37 mouse cellular contexts compared by ENCODE assay signal in the genomic region with DNA sequence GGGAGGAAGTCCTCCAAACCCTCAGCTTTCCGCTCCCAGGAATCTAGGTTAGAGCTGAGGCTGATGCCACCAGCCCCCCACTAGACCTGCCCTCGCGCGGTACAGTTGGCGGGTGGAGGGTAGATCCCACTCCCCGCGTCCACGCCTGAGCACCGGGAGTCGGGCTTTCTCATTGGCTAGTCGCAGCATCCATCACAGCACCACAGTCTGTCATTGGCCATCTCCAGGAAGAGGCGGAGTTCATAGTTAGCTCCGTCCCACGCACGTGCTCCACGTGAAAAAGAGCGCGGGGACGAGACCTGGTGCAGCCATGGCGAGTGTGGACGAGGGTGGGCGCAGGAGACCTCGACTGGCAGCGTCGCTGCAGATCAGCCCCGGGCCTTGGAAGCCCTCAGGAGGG. TPM values are rescaled to one million over a fixed set of nuclear protein-coding genes. Genes with fewer than 3 reads are reported as not detected.
A peak's percentile ranks its signal among the peaks of the same experiment; 100 is the strongest.
DNase-seq lines count a peak whose midpoint lies in the region; ATAC-seq and TF ChIP-seq lines count a peak whose summit lies in the region.
"Had no signal": no experiment of that assay in that cellular context is flagged by ENCODE, and none has a peak within 500 bp of the region (broad histone marks: within the 10 kb centered on the region; RNA-seq: fewer than 3 reads in every experiment).

A gene (plus strand): TSS at position 277 of the 400 bp plus-strand sequence.

- no peak within 1 kb of the TSS for H3K4me3 ChIP-seq in neural tube, embryonic 12.5 days
- peak within 1 kb of the TSS in 1 of 2 experiments; percentile 26; a peak in 2 of 4 replicates for H3K4me3 ChIP-seq in ES-E14 (ENCODE audit: insufficient read depth in 1 of 2, low read depth in 1 of 2, low read length in 2 of 2, poor library complexity in 1 of 2, severe bottlenecking in 1 of 2)
- H3K4me3 ChIP-seq: embryonic facial prominence, embryonic 15.5 days; forebrain, embryonic 12.5 days; heart, embryonic 12.5 days; hindbrain, embryonic 13.5 days; liver, embryonic 12.5 days; myocyte; stomach, embryonic 15.5 days had no signal

- 0 out of 2 replicates have a peak within 1 kb of the TSS, but pooled peaks have one; percentile 8 for H3K9ac ChIP-seq in neural tube, embryonic 12.5 days
- peak within 1 kb of the TSS; percentile 20 for H3K9ac ChIP-seq in ES-E14 (ENCODE audit: insufficient read depth, low read depth, low read length, poor library complexity, severe bottlenecking)
- H3K9ac ChIP-seq: embryonic facial prominence, embryonic 15.5 days; forebrain, embryonic 12.5 days; heart, embryonic 12.5 days; hindbrain, embryonic 13.5 days; liver, embryonic 12.5 days; liver, postnatal 0 days; stomach, embryonic 15.5 days had no signal

- no peak for DNase-seq in neural tube, embryonic 10.5 days (ENCODE audit: extremely low spot score, low spot score)
- DNase-seq in ES-E14 (ENCODE audit: low read depth, low spot score): peak; percentile 65
- DNase-seq in kidney, postnatal 10 days: no peak
- no peak for DNase-seq in gastrocnemius, postnatal 14 days
- no peak for DNase-seq in cerebellum, adult 11-12 months
- DNase-seq: adrenal gland, postnatal 25 days; B cell, adult 2 months; cerebellum, adult 18-20 months; cerebellum, postnatal 10 days; gastrocnemius, postnatal 25 days; heart, adult 18-20 months; heart, postnatal 4 days; kidney, adult 8-10 months; left cerebral cortex, postnatal 4 days; liver, postnatal 0 days; lung, postnatal 36 days; thymus, postnatal 4 days had no signal

- no peak within 1 kb of the TSS for H3K27ac ChIP-seq in neural tube, embryonic 12.5 days
- H3K27ac ChIP-seq in ES-E14 (ENCODE audit: insufficient read depth, low read depth, low read length, poor library complexity, severe bottlenecking): no peak within 1 kb of the TSS
- H3K27ac ChIP-seq: embryonic facial prominence, embryonic 15.5 days; forebrain, embryonic 12.5 days; hindbrain, embryonic 13.5 days; kidney, postnatal 0 days; liver, embryonic 12.5 days; stomach, embryonic 15.5 days had no signal

- no peaks in the 10 kb centered on the region for H3K4me1 ChIP-seq in neural tube, embryonic 12.5 days
- H3K4me1 ChIP-seq in ES-E14 (ENCODE audit: control insufficient read depth in 2 of 2, insufficient read depth in 2 of 2, low read length in 2 of 2, poor library complexity in 1 of 2): peaks cover 0 to 2% of the 10 kb centered on the region in 2 experiments; a peak in 1 of 4 replicates
- H3K4me1 ChIP-seq: embryonic facial prominence, embryonic 15.5 days; forebrain, embryonic 12.5 days; heart, embryonic 12.5 days; hindbrain, embryonic 13.5 days; liver, embryonic 12.5 days; stomach, embryonic 15.5 days had no signal

- no peaks in the 10 kb centered on the region for H3K27me3 ChIP-seq in neural tube, embryonic 12.5 days (replicated peaks)
- H3K27me3 ChIP-seq: hindbrain, embryonic 13.5 days; stomach, embryonic 15.5 days had no signal

- in situ Hi-C loops in ES-E14 (cut with MboI; ENCODE audit: low sequenced_read_pairs in 2 of 2, unreplicated experiment in 2 of 2): no loop called here

- 0 out of 2 replicates have a peak, but pooled peaks cover 4% of the 10 kb centered on the region for H3K9me3 ChIP-seq in neural tube, embryonic 12.5 days
- no peaks in the 10 kb centered on the region for H3K9me3 ChIP-seq in ES-E14 (ENCODE audit: control insufficient read depth, insufficient read depth, low read depth, low read length)
- H3K9me3 ChIP-seq: embryonic facial prominence, embryonic 15.5 days; forebrain, embryonic 12.5 days; hindbrain, embryonic 13.5 days; stomach, embryonic 15.5 days had no signal

- no peaks in the 10 kb centered on the region for H3K36me3 ChIP-seq in neural tube, embryonic 12.5 days
- no peaks in the 10 kb centered on the region for H3K36me3 ChIP-seq in ES-E14 (ENCODE audit: control insufficient read depth, insufficient read depth, low read length, poor library complexity, severe bottlenecking)
- H3K36me3 ChIP-seq: embryonic facial prominence, embryonic 15.5 days; forebrain, embryonic 12.5 days; heart, embryonic 12.5 days; hindbrain, embryonic 13.5 days; liver, embryonic 12.5 days; stomach, embryonic 15.5 days had no signal

- no peak within 1 kb of the TSS for H3K4me2 ChIP-seq in neural tube, embryonic 12.5 days (replicated peaks)
- H3K4me2 ChIP-seq: embryonic facial prominence, embryonic 15.5 days; forebrain, embryonic 12.5 days; heart, embryonic 12.5 days; hindbrain, embryonic 13.5 days; liver, embryonic 12.5 days; stomach, embryonic 15.5 days had no signal

- WGBS in neural tube, embryonic 12.5 days: 85% methylated on average over 26 of the region's 26 CpGs

- ATAC-seq in neural tube, embryonic 12.5 days (ENCODE audit: low FRiP score, low read depth): no peak
- 0 out of 2 replicates have a peak, but pooled peaks have one; percentile 34 for ATAC-seq in megakaryocyte progenitor cell, adult 5-6 weeks (replicated peaks; ENCODE audit: poor library complexity)
- ATAC-seq: intestine, embryonic 16.5 days; liver, embryonic 12.5 days; liver, postnatal 0 days; midbrain, embryonic 16.5 days; Patski had no signal

- intact Hi-C loops in gastrocnemius, postnatal 14 days (cut with DNase I; ENCODE audit: low total_unique reads): no loop called here

TF ChIP-seq in ES-E14, 5 proteins besides CTCF, POLR2A, EP300 and RAD21:
- TF ChIP-seq CHD2 (IDR thresholded peaks at IDR 0.05; ENCODE audit: low read depth, low read length) (peak; percentile 88), ZC3H11A (IDR thresholded peaks at IDR 0.05; ENCODE audit: borderline replicate concordance, low read depth, low read length) (no peak)

RNA-seq across cellular contexts. Expression of the gene that starts here (rescaled TPM):
- polyA plus RNA-seq in neural tube, embryonic 12.5 days (2016; fragmentation: Nextera tagmentation; extraction: Ambion mirVana): 0.10 TPM in 2 replicates
- 6.8 and 8.0 TPM in 2 replicates for total RNA-seq in ES-E14 (2012; rRNA removed)
- total RNA-seq in megakaryocyte progenitor cell, adult 5-6 weeks (2015): not detected in 2 replicates
- total RNA-seq in megakaryocyte progenitor cell, adult 5-6 weeks (2017): not detected in 2 replicates
- not detected for total RNA-seq in gastrocnemius, postnatal 14 days (2021)
- total RNA-seq: adrenal gland, adult 18-20 months; adrenal gland, postnatal 25 days; heart, adult 18-20 months; heart, postnatal 4 days; megakaryocyte-erythroid progenitor cell, adult 5-6 weeks; MEL had no signal
- polyA plus RNA-seq: heart, embryonic 12.5 days; heart, postnatal 0 days; hindbrain, embryonic 13.5 days; kidney, postnatal 0 days; liver, embryonic 12.5 days; liver, postnatal 0 days; lung, embryonic 16.5 days; myocyte; neural tube, embryonic 14.5 days; Patski; stomach, embryonic 15.5 days; thymus, postnatal 0 days had no signal

Comparison
In these comparisons a context has a peak if more than half of its experiments do, and no peak if none do; other contexts are left out.
1. Peak in ATAC-seq in megakaryocyte progenitor cell, adult 5-6 weeks; RNA of the gene not detected or under 1 TPM.